Mouse (Mus musculus) lung, embryonic 16.5 days (tissue): ENCODE measurements around the gene Ube2v1. TPM values are rescaled to one million over a fixed set of nuclear protein-coding genes. Genes with fewer than 3 reads are reported as not detected.

ENCODE experiments used
- ATAC-seq: fragments of 200-750 bp; cut with Nextera tagmentation; 2 replicates; pipeline ENCODE4 v1.8.0; 2017; ENCODE audit warnings: low read depth, mild to moderate bottlenecking, moderate library complexity
- H3K27ac ChIP-seq: fragments of 300-500 bp; sonication (generic); 2 replicates; pipeline ENCODE4 v1.5.1; 2014; ENCODE audit warnings: mild to moderate bottlenecking, control low read depth, low read length
- H3K27me3 ChIP-seq: fragments of 300-500 bp; sonication (generic); 2 replicates; pipeline ENCODE4 v1.6.1; 2014; ENCODE audit warnings: low read depth, low read length, mixed read lengths; ENCODE audit not compliant: control insufficient read depth, insufficient read depth
- H3K36me3 ChIP-seq: fragments of 300-500 bp; sonication (generic); 2 replicates; pipeline ENCODE4 v1.6.1; 2014; ENCODE audit warnings: low read length; ENCODE audit not compliant: control insufficient read depth, insufficient read depth
- H3K4me1 ChIP-seq: fragments of 300-500 bp; sonication (generic); replicated peaks from 2 replicates; pipeline ENCODE4 v1.6.1; 2014; ENCODE audit warnings: low read length, mixed read lengths; ENCODE audit not compliant: control insufficient read depth, insufficient read depth
- H3K4me2 ChIP-seq: fragments of 300-500 bp; sonication (generic); 2 replicates; pipeline ENCODE4 v1.6.1; 2014; ENCODE audit warnings: low read depth, low read length, control low read depth
- H3K4me3 ChIP-seq: fragments of 300-500 bp; sonication (generic); 2 replicates; pipeline ENCODE4 v1.5.1; 2014; ENCODE audit warnings: mild to moderate bottlenecking, low read length, control low read depth
- H3K9ac ChIP-seq: fragments of 300-500 bp; sonication (generic); 2 replicates; pipeline ENCODE4 v1.6.1; 2014; ENCODE audit warnings: low read length, control low read depth
- H3K9me3 ChIP-seq: fragments of 300-500 bp; sonication (generic); 2 replicates; pipeline ENCODE4 v1.6.1; 2016; ENCODE audit warnings: low read length; ENCODE audit not compliant: control insufficient read depth
- WGBS: fragments of 180-500 bp; shearing (Covaris S2); extraction: QIAGEN DNeasy Blood & Tissue Kit; methylation state at CpG from one replicate; pipeline ENCODE4 v1.1.7; 2014; 5-methylcytosine and 5-hydroxymethylcytosine counted together
- polyA plus RNA-seq: library from polyadenylated mRNA; unstranded; fragments of >200 nt; fragmentation: Nextera tagmentation; extraction: Ambion mirVana; gene quantifications from 2 replicates; pipeline ENCODE4 v1.2.1, GENCODE M21; 2015

The Ube2v1 gene
- polyA plus RNA-seq, 1 experiment from 2014 or later = 285 TPM

- Histone ChIP-seq H3K27ac (peak overlapping the region; percentile 94), H3K4me2 (no peak overlapping the region), H3K4me1 (peaks cover 58% of the 10 kb centered on the region), H3K9me3 (no peaks in the 10 kb centered on the region), H3K4me3 (no peak overlapping the region), H3K9ac (peak overlapping the region; percentile 26), H3K36me3 (no peaks in the 10 kb centered on the region), H3K27me3 (no peaks in the 10 kb centered on the region)
- WGBS = 49% methylated on average over 4 of the region's 4 CpGs
- no peak for ATAC-seq
These were observed 38.2 kb downstream of the Ube2v1 start for GRCm38 (mm10) chr2:167593551-167594250.

GRCm38 (mm10) chr2:167588774-167589577, 42.9 kb downstream of the Ube2v1 start:
- H3K27ac ChIP-seq = peak overlapping the region; percentile 81
- H3K9me3 ChIP-seq = no peaks in the 10 kb centered on the region
- peaks cover 48% of the 10 kb centered on the region for H3K4me1 ChIP-seq
- no peaks in the 10 kb centered on the region for H3K27me3 ChIP-seq
- WGBS = 27% methylated on average over 21 of the region's 21 CpGs
- H3K4me3 ChIP-seq = peak overlapping the region; percentile 33
- H3K9ac ChIP-seq = peak overlapping the region; percentile 61
- ATAC-seq = no peak
- H3K4me2 ChIP-seq = peak overlapping the region; percentile 42
- H3K36me3 ChIP-seq = no peaks in the 10 kb centered on the region

- Histone ChIP-seq H3K9ac (no peak overlapping the region), H3K27ac (peak overlapping the region; percentile 86), H3K27me3 (no peaks in the 10 kb centered on the region), H3K4me2 (no peak overlapping the region), H3K36me3 (no peaks in the 10 kb centered on the region), H3K9me3 (no peaks in the 10 kb centered on the region), H3K4me1 (peaks cover 56% of the 10 kb centered on the region), H3K4me3 (no peak overlapping the region)
- ATAC-seq = peak; percentile 63
- WGBS = 13% methylated on average over 9 of the region's 9 CpGs
These were observed 44.9 kb downstream of the Ube2v1 start for GRCm38 (mm10) chr2:167586976-167587375.

GRCm38 (mm10) chr2:167586041-167586440, 45.9 kb downstream of the Ube2v1 start:
- Histone ChIP-seq H3K4me3 (no peak overlapping the region), H3K27me3 (no peaks in the 10 kb centered on the region), H3K27ac (peak overlapping the region; percentile 86), H3K9me3 (no peaks in the 10 kb centered on the region), H3K9ac (peak overlapping the region; percentile 59), H3K4me1 (peaks cover 58% of the 10 kb centered on the region), H3K4me2 (no peak overlapping the region), H3K36me3 (no peaks in the 10 kb centered on the region)
- no peak for ATAC-seq
- 17% methylated on average over 8 of the region's 8 CpGs for WGBS

- H3K9me3 ChIP-seq = no peaks in the 10 kb centered on the region
- peaks cover 53% of the 10 kb centered on the region for H3K4me1 ChIP-seq
- ATAC-seq = no peak
- H3K36me3 ChIP-seq = no peaks in the 10 kb centered on the region
- no peaks in the 10 kb centered on the region for H3K27me3 ChIP-seq
- H3K4me3 ChIP-seq = no peak overlapping the region
- H3K27ac ChIP-seq = peak overlapping the region; percentile 86
- no peak overlapping the region for H3K4me2 ChIP-seq
- 61% methylated on average over 2 of the region's 2 CpGs for WGBS
- H3K9ac ChIP-seq = no peak overlapping the region
These were observed 46.6 kb downstream of the Ube2v1 start for GRCm38 (mm10) chr2:167585273-167585672.

GRCm38 (mm10) chr2:167583161-167583952, 48.5 kb downstream of the Ube2v1 start:
- no peak overlapping the region for H3K4me3 ChIP-seq
- H3K9ac ChIP-seq = peak overlapping the region; percentile 1; the same call in 1 of the 2 replicates
- 19% methylated on average over 10 of the region's 10 CpGs for WGBS
- no peaks in the 10 kb centered on the region for H3K9me3 ChIP-seq
- H3K27ac ChIP-seq = peak overlapping the region; percentile 87
- H3K27me3 ChIP-seq = no peaks in the 10 kb centered on the region
- ATAC-seq = peak; percentile 91
- peaks cover 47% of the 10 kb centered on the region for H3K4me1 ChIP-seq
- no peak overlapping the region for H3K4me2 ChIP-seq
- no peaks in the 10 kb centered on the region for H3K36me3 ChIP-seq

GRCm38 (mm10) chr2:167578521-167578920, 53.4 kb downstream of the Ube2v1 start:
- H3K36me3 ChIP-seq = no peaks in the 10 kb centered on the region

GRCm38 (mm10) chr2:167577186-167577785, 54.6 kb downstream of the Ube2v1 start:
- 70% methylated on average over 9 of the region's 9 CpGs for WGBS
- Histone ChIP-seq H3K4me1 (peaks cover 5% of the 10 kb centered on the region), H3K4me3 (no peak overlapping the region), H3K27me3 (no peaks in the 10 kb centered on the region), H3K9ac (no peak overlapping the region), H3K36me3 (no peaks in the 10 kb centered on the region), H3K9me3 (no peaks in the 10 kb centered on the region), H3K27ac (no peak overlapping the region; the same call in 1 of the 2 replicates), H3K4me2 (no peak overlapping the region)
- no peak for ATAC-seq

More at GRCm38 (mm10) chr2:167578521-167578920, 53.4 kb downstream of the Ube2v1 start:
- Histone ChIP-seq H3K27ac (no peak overlapping the region), H3K4me2 (no peak overlapping the region), H3K27me3 (no peaks in the 10 kb centered on the region), H3K4me1 (peaks cover 15% of the 10 kb centered on the region), H3K4me3 (no peak overlapping the region), H3K9me3 (no peaks in the 10 kb centered on the region), H3K9ac (no peak overlapping the region; the same call in 1 of the 2 replicates)
- no peak for ATAC-seq
- 32% methylated on average over 5 of the region's 5 CpGs for WGBS
